Mouse (Mus musculus): ENCODE data around the gene Rnf113a2. TPM values are rescaled to one million over a fixed set of nuclear protein-coding genes. Genes with fewer than 3 reads are reported as not detected.

Gene Rnf113a2
- total and polyA plus RNA-seq, 3 experiments = 13.6 to 17.9 (median 16.3) TPM

DNA sequence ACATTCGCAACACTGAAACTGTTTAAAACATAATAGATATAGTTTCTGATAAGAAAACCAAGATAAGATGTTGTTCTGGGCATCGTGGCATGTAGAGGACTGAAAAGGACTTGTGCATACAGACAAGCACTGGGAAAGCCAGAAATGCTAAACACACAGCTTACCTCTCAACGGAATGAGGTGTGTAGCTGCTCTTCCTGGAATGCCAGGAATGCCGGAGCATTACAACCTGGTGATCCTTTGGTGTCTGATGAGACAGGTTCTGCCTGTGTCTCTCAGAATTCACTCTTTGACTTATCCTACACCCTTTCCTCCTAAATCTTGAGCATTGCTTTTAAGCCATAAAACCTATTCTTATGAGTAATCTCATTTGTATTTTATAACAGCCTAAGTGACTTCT is 25.5 kb downstream of the Rnf113a2 start:
- no peak overlapping the region for H3K4me2 ChIP-seq (ENCODE audit: insufficient read depth, low read depth, poor library complexity, severe bottlenecking)
- H3K27ac ChIP-seq (ENCODE audit: insufficient read depth, low read depth) = no peak overlapping the region
- no peaks in the 10 kb centered on the region for H3K79me2 ChIP-seq (replicated peaks; ENCODE audit: control insufficient read depth, extremely low read depth, insufficient read depth, poor library complexity, severe bottlenecking)
- dilution Hi-C loops (cut with MboI; ENCODE audit: extremely low pct_ligation_motif_present, extremely low pct_unique_long_range_greater_than_20kb, low sequenced_read_pairs) (no loop called here), in situ Hi-C loops (cut with MboI; ENCODE audit: low pct_ligation_motif_present, low pct_unique_long_range_greater_than_20kb, low sequenced_read_pairs) (no loop called here)
- DNase-seq (ENCODE audit: extremely low read depth) = no peak
- TF ChIP-seq NRF1 (IDR thresholded peaks at IDR 0.05; ENCODE audit: low read depth, low read length) (no peak), USF1 (IDR thresholded peaks at IDR 0.05; ENCODE audit: low read depth, low read length) (no peak), MAFK (IDR thresholded peaks at IDR 0.05; ENCODE audit: insufficient replicate concordance, low read length) (no peak), EP300 (IDR thresholded peaks at IDR 0.05; ENCODE audit: low read length) (no peak), ETS1 (conservative IDR thresholded peaks at IDR 0.05; ENCODE audit: low read depth, low read length) (no peak), PAX5 (IDR thresholded peaks at IDR 0.05; ENCODE audit: low read length) (no peak), GABPA (IDR thresholded peaks at IDR 0.05; ENCODE audit: insufficient replicate concordance, low read depth, low read length) (no peak), MAZ (IDR thresholded peaks at IDR 0.05; ENCODE audit: low read depth, low read length) (no peak), SIN3A (IDR thresholded peaks at IDR 0.05; ENCODE audit: low read length) (no peak), KAT2A (IDR thresholded peaks at IDR 0.05; ENCODE audit: insufficient replicate concordance, low read length) (no peak), POLR2A (IDR thresholded peaks at IDR 0.05; ENCODE audit: low read depth, low read length) (no peak), ZNF384 (IDR thresholded peaks at IDR 0.05; ENCODE audit: low read depth, low read length) (no peak), JUND (conservative IDR thresholded peaks at IDR 0.05; ENCODE audit: low read depth, low read length) (no peak), ZKSCAN1 (IDR thresholded peaks at IDR 0.05; ENCODE audit: borderline replicate concordance, low read depth, low read length) (no peak), E2F4 (IDR thresholded peaks at IDR 0.05; ENCODE audit: insufficient replicate concordance, low read depth, low read length) (no peak), TCF12 (IDR thresholded peaks at IDR 0.05; ENCODE audit: low read depth, low read length) (no peak)
- H3K36me3 ChIP-seq (replicated peaks in 1 of 2; ENCODE audit: control insufficient read depth in 1 of 2, insufficient read depth in 1 of 2, low read length in 1 of 2) = no peaks in the 10 kb centered on the region
- no peak overlapping the region for H3K9ac ChIP-seq (ENCODE audit: insufficient read depth, low read depth)
- no peaks in the 10 kb centered on the region for H3K9me3 ChIP-seq (replicated peaks; ENCODE audit: low read length)
- no peaks in the 10 kb centered on the region for H3K4me1 ChIP-seq (ENCODE audit: control insufficient read depth in 1 of 2, insufficient read depth in 2 of 2)
- no peak overlapping the region for H3K4me3 ChIP-seq (replicated peaks in 1 of 3; ENCODE audit: low read depth in 2 of 3, low read length in 2 of 3, poor library complexity in 1 of 3)
- H3K27me3 ChIP-seq (replicated peaks) = peaks cover 6% of the 10 kb centered on the region

DNA sequence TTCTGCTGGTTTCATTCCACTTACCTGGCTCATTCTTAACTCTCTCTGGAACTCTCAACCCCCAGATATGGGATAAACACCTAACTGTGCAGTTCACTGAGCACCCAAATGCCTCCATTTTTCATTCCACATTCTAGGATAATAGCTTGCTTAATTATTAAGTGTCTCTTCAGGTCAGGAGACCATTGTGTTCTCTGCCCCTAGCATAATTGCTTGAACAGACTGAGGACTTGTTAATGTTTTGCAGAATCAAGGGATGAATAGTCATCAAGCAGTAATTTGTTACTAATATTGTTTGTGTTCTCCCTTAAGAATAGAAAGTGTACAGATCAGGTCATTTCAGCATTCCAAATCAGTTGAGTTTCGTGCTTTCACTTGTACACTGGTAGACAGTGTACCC is 30.4 kb downstream of the Rnf113a2 start:
- dilution Hi-C loops (cut with MboI; ENCODE audit: extremely low pct_ligation_motif_present, extremely low pct_unique_long_range_greater_than_20kb, low sequenced_read_pairs) = no loop called here
- no peaks in the 10 kb centered on the region for H3K9me3 ChIP-seq (replicated peaks; ENCODE audit: low read length)
- H3K4me2 ChIP-seq (ENCODE audit: insufficient read depth, low read depth, poor library complexity, severe bottlenecking) = no peak overlapping the region
- peaks cover 7% of the 10 kb centered on the region for H3K79me2 ChIP-seq (replicated peaks; ENCODE audit: control insufficient read depth, extremely low read depth, insufficient read depth, poor library complexity, severe bottlenecking)
- H3K9ac ChIP-seq (ENCODE audit: insufficient read depth, low read depth) = no peak overlapping the region
- peaks cover 6% of the 10 kb centered on the region for H3K27me3 ChIP-seq (replicated peaks)
- TF ChIP-seq CHD2 (IDR thresholded peaks at IDR 0.05; ENCODE audit: low read length) (no peak), MYC (IDR thresholded peaks at IDR 0.05; ENCODE audit: low read depth, low read length) (no peak), ZNF384 (IDR thresholded peaks at IDR 0.05; ENCODE audit: low read depth, low read length) (no peak), MAX (IDR thresholded peaks at IDR 0.05; ENCODE audit: low read length) (no peak), NELFE (IDR thresholded peaks at IDR 0.05; ENCODE audit: low read depth, low read length) (no peak), TCF12 (IDR thresholded peaks at IDR 0.05; ENCODE audit: low read depth, low read length) (no peak), NRF1 (IDR thresholded peaks at IDR 0.05; ENCODE audit: low read depth, low read length) (no peak), POLR2A (IDR thresholded peaks at IDR 0.05; ENCODE audit: low read depth, low read length) (no peak), PAX5 (IDR thresholded peaks at IDR 0.05; ENCODE audit: low read length) (no peak), CTCF (conservative IDR thresholded peaks at IDR 0.05 in 1 of 2, IDR thresholded peaks at IDR 0.05 in 1 of 2; ENCODE audit: low read depth in 2 of 2, low read length in 2 of 2) (no peak), RAD21 (IDR thresholded peaks at IDR 0.05; ENCODE audit: low read depth, low read length) (no peak), ETS1 (conservative IDR thresholded peaks at IDR 0.05; ENCODE audit: low read depth, low read length) (no peak), TBP (conservative IDR thresholded peaks at IDR 0.05; ENCODE audit: low read depth, low read length) (no peak), USF2 (conservative IDR thresholded peaks at IDR 0.05; ENCODE audit: low read depth, low read length) (no peak), IRF4 (IDR thresholded peaks at IDR 0.05; ENCODE audit: low read depth, low read length) (no peak), MXI1 (IDR thresholded peaks at IDR 0.05; ENCODE audit: low read depth, low read length) (no peak), RCOR1 (conservative IDR thresholded peaks at IDR 0.05; ENCODE audit: low read depth, low read length) (no peak), MAFK (IDR thresholded peaks at IDR 0.05; ENCODE audit: insufficient replicate concordance, low read length) (no peak), E2F4 (IDR thresholded peaks at IDR 0.05; ENCODE audit: insufficient replicate concordance, low read depth, low read length) (no peak)
- no peak for DNase-seq (ENCODE audit: extremely low read depth)
- no peak overlapping the region for H3K4me3 ChIP-seq (replicated peaks in 1 of 3; ENCODE audit: low read depth in 2 of 3, low read length in 2 of 3, poor library complexity in 1 of 3)
- peaks cover 0 to 11% of the 10 kb centered on the region in 2 experiments; a peak in 2 of 4 replicates for H3K4me1 ChIP-seq (ENCODE audit: control insufficient read depth in 1 of 2, insufficient read depth in 2 of 2)
- in situ Hi-C loops (cut with MboI; ENCODE audit: low pct_ligation_motif_present, low pct_unique_long_range_greater_than_20kb, low sequenced_read_pairs) = no loop called here
- H3K36me3 ChIP-seq (replicated peaks in 1 of 2; ENCODE audit: control insufficient read depth in 1 of 2, insufficient read depth in 1 of 2, low read length in 1 of 2) = no peaks in the 10 kb centered on the region
- H3K27ac ChIP-seq (ENCODE audit: insufficient read depth, low read depth) = no peak overlapping the region
